Mouse (Mus musculus) ES-Bruce4 (cell line): ENCODE measurements around the gene Gm13277. TPM values are rescaled to one million over a fixed set of nuclear protein-coding genes. Genes with fewer than 3 reads are reported as not detected.
"Not testable (repeated sequence)": the region's sequence is repeated elsewhere in the genome, so short reads cannot be mapped to it uniquely, and the experiment has no call there.

Source experiments
- H3K27ac ChIP-seq: 2 replicates; pipeline ENCODE4 v1.5.1; 2012; ENCODE audit warnings: low read length, inconsistent platforms; ENCODE audit not compliant: insufficient read depth
- H3K27me3 ChIP-seq: 2 replicates; pipeline ENCODE4 v1.6.1; 2012; ENCODE audit warnings: mild to moderate bottlenecking, low read length, inconsistent platforms; ENCODE audit not compliant: control insufficient read depth, poor library complexity, insufficient read depth, severe bottlenecking
- H3K36me3 ChIP-seq: 2 replicates; pipeline ENCODE4 v1.6.1; 2012; ENCODE audit warnings: inconsistent platforms, mild to moderate bottlenecking, low read length, moderate library complexity; ENCODE audit not compliant: control insufficient read depth, poor library complexity, insufficient read depth, severe bottlenecking
- H3K4me1 ChIP-seq: one replicate; pipeline ENCODE4 v1.8.1; 2011; ENCODE audit warnings: low read length; ENCODE audit not compliant: control insufficient read depth, insufficient read depth
- H3K4me3 ChIP-seq: 2 replicates; pipeline ENCODE4 v1.5.1; 2011; ENCODE audit warnings: low read depth, mild to moderate bottlenecking, low read length
- H3K9ac ChIP-seq: 2 replicates; pipeline ENCODE4 v1.6.1; 2012; ENCODE audit warnings: low read depth, mild to moderate bottlenecking, inconsistent platforms; ENCODE audit not compliant: poor library complexity, severe bottlenecking
- H3K9me3 ChIP-seq: replicated peaks from 2 replicates; pipeline ENCODE4 v1.6.1; 2012; ENCODE audit warnings: mild to moderate bottlenecking, low read length, inconsistent platforms; ENCODE audit not compliant: control insufficient read depth, poor library complexity, insufficient read depth, severe bottlenecking
- CTCF ChIP-seq: IDR thresholded peaks from one replicate; pipeline ENCODE4 v1.8.1; 2011; ENCODE audit warnings: low read depth, low read length
- EP300 ChIP-seq: IDR thresholded peaks from 2 replicates; pipeline ENCODE4 v1.6.1; 2011; ENCODE audit warnings: low read depth, low read length; ENCODE audit not compliant: insufficient read depth
- POLR2A ChIP-seq: IDR thresholded peaks from one replicate; pipeline ENCODE4 v1.8.1; 2011; ENCODE audit warnings: low read length; ENCODE audit not compliant: insufficient read depth
- polyA plus RNA-seq: library from polyadenylated mRNA; stranded (reverse); fragments of >200 nt; gene quantifications from 2 replicates; pipeline ENCODE4 v1.2.4, GENCODE M21; 2011; ENCODE audit warnings: low read depth; ENCODE audit not compliant: missing spikeins, insufficient read depth, insufficient read length

The Gm13277 gene
- polyA plus RNA-seq, 1 experiment = not detected

GRCm38 (mm10) chr4:88805231-88805630 lies 16.8 kb downstream of the Gm13277 start, which contains the start of gene Gm13288:
Gene Gm13288 (plus strand): TSS chr4:88805531.
- H3K9me3 ChIP-seq, H3K4me1 ChIP-seq, H3K9ac ChIP-seq, H3K4me3 ChIP-seq, H3K27ac ChIP-seq, H3K36me3 ChIP-seq, H3K27me3 ChIP-seq: not testable (repeated sequence)

- H3K9ac ChIP-seq, H3K4me3 ChIP-seq, H3K27me3 ChIP-seq, H3K4me1 ChIP-seq, H3K9me3 ChIP-seq, H3K27ac ChIP-seq, H3K36me3 ChIP-seq: not testable (repeated sequence)
Observed at GRCm38 (mm10) chr4:88805761-88806160, 17.3 kb downstream of the Gm13277 start.

- no peaks in the 10 kb centered on the region for H3K4me1 ChIP-seq
- no peak within 1 kb of the TSS for H3K27ac ChIP-seq
- TF ChIP-seq CTCF (no peak), POLR2A (no peak), EP300 (no peak)
Observed at GRCm38 (mm10) chr4:88815928-88816327, 27.5 kb downstream of the Gm13277 start, which contains the start of gene Ifna7. Gene Ifna7 (plus strand): TSS chr4:88816228.

GRCm38 (mm10) chr4:88819659-88820058 lies 31.2 kb downstream of the Gm13277 start, which contains the start of gene Ifna11:
Gene Ifna11 (plus strand): TSS chr4:88819959.
- Histone ChIP-seq H3K27me3 (no peaks in the 10 kb centered on the region), H3K9ac (no peak within 1 kb of the TSS), H3K36me3 (no peaks in the 10 kb centered on the region), H3K27ac (no peak within 1 kb of the TSS), H3K4me1 (no peaks in the 10 kb centered on the region), H3K9me3 (no peaks in the 10 kb centered on the region), H3K4me3 (no peak within 1 kb of the TSS)
- TF ChIP-seq CTCF = no peak
- TF ChIP-seq EP300 = no peak
- TF ChIP-seq POLR2A = no peak

More at GRCm38 (mm10) chr4:88815928-88816327, 27.5 kb downstream of the Gm13277 start, which contains the start of gene Ifna7:
- H3K27me3 ChIP-seq = no peaks in the 10 kb centered on the region
- H3K4me3 ChIP-seq = no peak within 1 kb of the TSS
- H3K36me3 ChIP-seq = no peaks in the 10 kb centered on the region
- H3K9me3 ChIP-seq = no peaks in the 10 kb centered on the region
- H3K9ac ChIP-seq = no peak within 1 kb of the TSS

GRCm38 (mm10) chr4:88822995-88823394 lies 34.6 kb downstream of the Gm13277 start:
- Histone ChIP-seq H3K9ac (no peak overlapping the region), H3K9me3 (no peaks in the 10 kb centered on the region), H3K36me3 (no peaks in the 10 kb centered on the region), H3K4me1 (no peaks in the 10 kb centered on the region), H3K27me3 (no peaks in the 10 kb centered on the region), H3K27ac (no peak overlapping the region), H3K4me3 (no peak overlapping the region)
- TF ChIP-seq CTCF (no peak), EP300 (no peak), POLR2A (no peak)

- H3K27me3 ChIP-seq, H3K9me3 ChIP-seq, H3K4me1 ChIP-seq, H3K36me3 ChIP-seq, H3K4me3 ChIP-seq, H3K27ac ChIP-seq, H3K9ac ChIP-seq: not testable (repeated sequence)
Observed at GRCm38 (mm10) chr4:88827116-88827515, 38.7 kb downstream of the Gm13277 start, which contains the start of gene Ifna6. Gene Ifna6 (plus strand): TSS chr4:88827416.

- H3K4me1 ChIP-seq = no peaks in the 10 kb centered on the region
- no peak overlapping the region for H3K4me3 ChIP-seq
- H3K9me3 ChIP-seq = peaks cover 4% of the 10 kb centered on the region
- no peak overlapping the region for H3K27ac ChIP-seq
- H3K9ac ChIP-seq = no peak overlapping the region
- no peaks in the 10 kb centered on the region for H3K27me3 ChIP-seq
- TF ChIP-seq EP300 (no peak), POLR2A (no peak), CTCF (no peak)
- H3K36me3 ChIP-seq = no peaks in the 10 kb centered on the region
Observed at GRCm38 (mm10) chr4:88830523-88830922, 42.1 kb downstream of the Gm13277 start.

GRCm38 (mm10) chr4:88835225-88835624 lies 46.8 kb downstream of the Gm13277 start, which contains the start of gene Ifna5:
Gene Ifna5 (plus strand): TSS chr4:88835525.
- not testable (repeated sequence) for H3K4me1 ChIP-seq, H3K9me3 ChIP-seq, H3K9ac ChIP-seq, H3K27me3 ChIP-seq, H3K36me3 ChIP-seq, H3K4me3 ChIP-seq, H3K27ac ChIP-seq
